Mouse (Mus musculus) liver, embryonic 11.5 days (tissue): ENCODE data around the gene Cps1. TPM values are rescaled to one million over a fixed set of nuclear protein-coding genes. Genes with fewer than 3 reads are reported as not detected.

Source experiments
- ATAC-seq: fragments of 200-750 bp; cut with Nextera tagmentation; replicated peaks from 2 replicates; pipeline ENCODE4 v1.8.0; 2017; ENCODE audit warnings: moderate number of reproducible peaks, mild to moderate bottlenecking, moderate TSS enrichment, moderate library complexity; ENCODE audit not compliant: low FRiP score
- DNase-seq: peaks from one replicate; pipeline ENCODE4 v3.0.0-alpha.2; 2017; ENCODE audit warnings: low spot score
- H3K27ac ChIP-seq: fragments of 300-500 bp; sonication (generic); 2 replicates; pipeline ENCODE4 v1.5.1; 2014; ENCODE audit warnings: mild to moderate bottlenecking, low read depth, low read length, control low read depth
- H3K27me3 ChIP-seq: fragments of 300-500 bp; sonication (generic); replicated peaks from 2 replicates; pipeline ENCODE4 v1.6.1; 2014; ENCODE audit warnings: low read length, mixed read lengths; ENCODE audit not compliant: control insufficient read depth, insufficient read depth
- H3K36me3 ChIP-seq: fragments of 300-500 bp; sonication (generic); 2 replicates; pipeline ENCODE4 v1.6.1; 2014; ENCODE audit warnings: mild to moderate bottlenecking, low read length, moderate library complexity, mixed read lengths; ENCODE audit not compliant: control insufficient read depth, insufficient read depth
- H3K4me1 ChIP-seq: fragments of 300-500 bp; sonication (generic); replicated peaks from 2 replicates; pipeline ENCODE4 v1.6.1; 2014; ENCODE audit warnings: low read length, mixed read lengths; ENCODE audit not compliant: control insufficient read depth, insufficient read depth
- H3K4me2 ChIP-seq: fragments of 300-500 bp; sonication (generic); 2 replicates; pipeline ENCODE4 v1.6.1; 2014; ENCODE audit warnings: mild to moderate bottlenecking, control low read depth, moderate library complexity
- H3K4me3 ChIP-seq: fragments of 300-500 bp; sonication (generic); 2 replicates; pipeline ENCODE4 v1.5.1; 2014; ENCODE audit warnings: low read depth, low read length, control low read depth
- H3K9ac ChIP-seq: fragments of 300-500 bp; sonication (generic); 2 replicates; pipeline ENCODE4 v1.6.1; 2014; ENCODE audit warnings: low read depth, low read length, control low read depth
- H3K9me3 ChIP-seq: fragments of 300-500 bp; sonication (generic); 2 replicates; pipeline ENCODE4 v1.6.1; 2016; ENCODE audit warnings: low read length, inconsistent platforms, mixed read lengths; ENCODE audit not compliant: control insufficient read depth
- WGBS: fragments of 180-500 bp; shearing (Covaris S2); extraction: QIAGEN DNeasy Blood & Tissue Kit; methylation state at CpG from one replicate; pipeline ENCODE4 v1.1.7; 2014; 5-methylcytosine and 5-hydroxymethylcytosine counted together
- polyA plus RNA-seq: library from polyadenylated mRNA; unstranded; fragments of >200 nt; fragmentation: Nextera tagmentation; extraction: Ambion mirVana; gene quantifications from 2 replicates; pipeline ENCODE4 v1.2.1, GENCODE M21; 2014

Gene Cps1
- 0.04 and 0.17 TPM in 2 replicates for polyA plus RNA-seq

DNA sequence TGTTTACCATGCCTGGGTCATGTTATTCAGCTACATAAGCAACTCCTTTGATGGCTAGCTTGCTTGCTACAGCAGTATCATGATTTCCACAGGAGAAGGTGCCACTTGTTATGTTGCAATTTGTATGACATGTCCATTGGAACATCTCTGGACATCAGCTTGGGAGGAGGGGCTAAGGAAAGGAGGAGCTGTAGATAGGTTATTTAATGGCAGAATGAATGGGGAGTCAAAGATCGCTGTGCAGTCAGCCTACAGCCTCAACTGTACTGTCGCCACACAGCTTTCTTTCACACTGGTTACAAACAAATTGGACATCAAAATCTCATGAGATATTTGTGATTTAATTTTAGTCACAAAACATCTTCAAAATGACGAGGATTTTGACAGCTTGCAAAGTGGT is at the start of gene Cps1:
Gene Cps1, plus strand, starts transcription at position 230 of the 400 bp plus-strand sequence.
- ATAC-seq (no peak), DNase-seq (no peak)
- no peaks in the 10 kb centered on the region for H3K36me3 ChIP-seq
- no peak within 1 kb of the TSS for H3K4me2 ChIP-seq
- H3K27ac ChIP-seq, result no peak within 1 kb of the TSS
- WGBS, result 72% methylated on average over 3 of the region's 3 CpGs
- H3K27me3 ChIP-seq, result no peaks in the 10 kb centered on the region
- no peaks in the 10 kb centered on the region for H3K4me1 ChIP-seq
- H3K4me3 ChIP-seq, result no peak within 1 kb of the TSS
- no peaks in the 10 kb centered on the region for H3K9me3 ChIP-seq
- H3K9ac ChIP-seq, result no peak within 1 kb of the TSS

DNA sequence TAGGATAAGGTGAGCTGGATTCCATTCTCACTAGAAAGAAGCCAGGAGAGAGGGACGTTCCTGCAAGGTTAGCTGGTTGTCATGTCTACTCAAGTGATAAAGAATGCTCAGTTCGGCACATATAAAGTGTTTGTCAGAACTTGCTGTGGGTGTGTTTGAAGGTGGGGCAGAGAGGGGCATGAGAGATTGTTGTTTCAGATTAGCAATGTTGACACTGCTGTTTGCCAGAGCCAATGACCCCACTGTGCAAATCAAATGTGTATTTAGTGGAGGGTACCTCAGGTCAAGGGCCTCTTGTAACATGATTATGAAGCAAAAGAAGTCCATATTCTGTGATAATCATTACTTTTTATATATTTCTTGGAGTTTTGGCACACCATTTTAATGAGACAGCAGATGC is 45.1 kb upstream of the Cps1 start:
- Histone ChIP-seq H3K4me1 (no peaks in the 10 kb centered on the region), H3K27ac (no peak overlapping the region), H3K4me3 (no peak overlapping the region), H3K9me3 (no peaks in the 10 kb centered on the region), H3K36me3 (no peaks in the 10 kb centered on the region), H3K9ac (no peak overlapping the region), H3K27me3 (no peaks in the 10 kb centered on the region), H3K4me2 (no peak overlapping the region)
- DNase-seq (no peak), ATAC-seq (peak; percentile 53)
- WGBS, result 61% methylated on average over 2 of the region's 2 CpGs

DNA sequence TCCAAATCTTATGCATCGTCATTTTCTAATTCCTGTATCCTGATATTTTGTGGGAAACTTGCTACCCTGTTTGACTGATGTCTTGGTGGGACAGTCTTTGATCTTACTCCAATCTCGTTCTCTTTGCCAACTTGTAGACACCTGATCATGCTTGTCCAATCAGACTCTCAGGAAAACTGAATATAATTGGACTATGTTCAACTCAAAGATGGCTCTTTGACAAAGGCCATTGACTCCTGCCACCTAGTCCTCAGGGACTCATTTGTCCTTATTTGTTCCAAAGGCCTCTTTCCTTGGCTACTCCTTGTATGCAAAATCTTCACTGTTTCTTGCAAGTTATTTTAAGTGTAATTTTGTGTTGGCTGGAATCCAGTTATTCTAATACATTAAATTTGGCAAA is 44.2 kb upstream of the Cps1 start:
- ATAC-seq (no peak), DNase-seq (no peak)
- no peak overlapping the region for H3K4me3 ChIP-seq
- H3K4me2 ChIP-seq, result no peak overlapping the region
- no peaks in the 10 kb centered on the region for H3K27me3 ChIP-seq
- H3K36me3 ChIP-seq, result no peaks in the 10 kb centered on the region
- H3K27ac ChIP-seq, result no peak overlapping the region
- no peak overlapping the region for H3K9ac ChIP-seq
- H3K9me3 ChIP-seq, result no peaks in the 10 kb centered on the region
- WGBS, result 72% methylated on average over 2 of the region's 2 CpGs
- no peaks in the 10 kb centered on the region for H3K4me1 ChIP-seq

DNA sequence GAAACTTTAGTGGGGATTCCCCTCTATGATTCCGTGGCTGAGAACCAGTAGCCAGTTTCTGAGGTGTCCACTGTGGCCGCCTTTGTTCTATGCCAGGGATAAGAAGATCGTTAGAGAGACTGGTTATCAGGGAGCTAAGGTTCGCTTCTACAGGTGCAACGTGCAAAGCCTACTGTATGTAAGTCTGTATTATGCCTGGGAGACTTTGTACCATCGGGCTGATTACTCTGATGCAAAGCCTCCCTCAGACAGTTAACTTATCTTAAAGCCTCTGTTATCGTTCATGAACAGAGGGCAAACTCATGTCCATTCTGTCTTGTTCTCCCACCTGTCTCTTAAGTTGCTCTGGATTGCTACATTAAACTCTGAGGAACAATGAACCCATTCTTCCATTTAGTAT is 43.7 kb upstream of the Cps1 start:
- H3K4me3 ChIP-seq, result no peak overlapping the region
- H3K27me3 ChIP-seq, result no peaks in the 10 kb centered on the region
- no peak for ATAC-seq
- no peaks in the 10 kb centered on the region for H3K36me3 ChIP-seq
- DNase-seq, result no peak
- no peaks in the 10 kb centered on the region for H3K9me3 ChIP-seq
- no peaks in the 10 kb centered on the region for H3K4me1 ChIP-seq
- H3K9ac ChIP-seq, result no peak overlapping the region
- H3K27ac ChIP-seq, result no peak overlapping the region
- no peak overlapping the region for H3K4me2 ChIP-seq
- WGBS, result 72% methylated on average over 7 of the region's 7 CpGs

DNA sequence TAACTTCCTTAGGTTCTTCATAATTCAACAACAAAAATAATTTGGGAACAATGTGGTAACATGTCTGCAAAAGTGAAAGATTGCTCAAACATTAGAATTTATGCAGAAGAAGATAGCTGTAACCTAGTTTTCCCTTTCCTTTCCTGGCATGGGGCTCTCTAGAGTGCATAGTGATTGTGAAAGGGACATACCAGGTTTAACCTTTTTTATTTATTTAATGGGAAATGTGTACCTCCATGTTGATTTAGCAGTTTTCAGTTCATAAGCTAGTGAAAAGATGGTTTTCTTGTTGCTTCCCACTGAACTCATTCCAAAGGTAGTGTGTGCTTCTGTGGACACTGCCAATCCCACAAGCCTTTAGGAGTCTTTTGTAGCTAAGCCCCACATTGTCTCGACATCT is 30.4 kb upstream of the Cps1 start:
- H3K27me3 ChIP-seq, result no peaks in the 10 kb centered on the region
- H3K4me2 ChIP-seq, result no peak overlapping the region
- H3K4me3 ChIP-seq, result no peak overlapping the region
- no peak for ATAC-seq
- DNase-seq, result no peak
- H3K9ac ChIP-seq, result no peak overlapping the region
- no peaks in the 10 kb centered on the region for H3K4me1 ChIP-seq
- 77% methylated on average over 1 of the region's 1 CpGs for WGBS
- H3K9me3 ChIP-seq, result no peaks in the 10 kb centered on the region
- no peak overlapping the region for H3K27ac ChIP-seq
- no peaks in the 10 kb centered on the region for H3K36me3 ChIP-seq

DNA sequence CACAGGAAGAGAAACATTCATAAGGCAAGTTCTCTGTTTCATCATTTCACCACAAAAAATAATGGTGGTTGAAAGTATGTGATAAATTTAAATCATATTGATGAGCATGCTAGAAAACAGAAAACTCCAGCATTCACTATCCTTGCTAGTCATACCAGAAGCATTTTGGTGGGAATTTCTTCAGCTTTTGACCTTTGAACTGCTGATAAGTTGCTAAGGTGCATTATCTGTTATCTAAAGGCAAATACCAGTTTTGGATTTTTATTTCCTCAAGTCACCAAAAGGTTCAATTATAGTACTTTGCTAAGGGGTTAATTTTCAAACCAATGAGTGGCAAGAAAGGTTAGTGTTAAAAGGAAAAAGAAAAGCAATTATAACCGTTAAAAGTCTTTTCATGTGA is 23.6 kb upstream of the Cps1 start:
- DNase-seq (no peak), ATAC-seq (no peak)
- Histone ChIP-seq H3K4me1 (no peaks in the 10 kb centered on the region), H3K4me3 (no peak overlapping the region), H3K27ac (no peak overlapping the region), H3K9me3 (no peaks in the 10 kb centered on the region), H3K9ac (no peak overlapping the region), H3K36me3 (no peaks in the 10 kb centered on the region), H3K4me2 (no peak overlapping the region), H3K27me3 (no peaks in the 10 kb centered on the region)
- 79% methylated on average over 1 of the region's 1 CpGs for WGBS

DNA sequence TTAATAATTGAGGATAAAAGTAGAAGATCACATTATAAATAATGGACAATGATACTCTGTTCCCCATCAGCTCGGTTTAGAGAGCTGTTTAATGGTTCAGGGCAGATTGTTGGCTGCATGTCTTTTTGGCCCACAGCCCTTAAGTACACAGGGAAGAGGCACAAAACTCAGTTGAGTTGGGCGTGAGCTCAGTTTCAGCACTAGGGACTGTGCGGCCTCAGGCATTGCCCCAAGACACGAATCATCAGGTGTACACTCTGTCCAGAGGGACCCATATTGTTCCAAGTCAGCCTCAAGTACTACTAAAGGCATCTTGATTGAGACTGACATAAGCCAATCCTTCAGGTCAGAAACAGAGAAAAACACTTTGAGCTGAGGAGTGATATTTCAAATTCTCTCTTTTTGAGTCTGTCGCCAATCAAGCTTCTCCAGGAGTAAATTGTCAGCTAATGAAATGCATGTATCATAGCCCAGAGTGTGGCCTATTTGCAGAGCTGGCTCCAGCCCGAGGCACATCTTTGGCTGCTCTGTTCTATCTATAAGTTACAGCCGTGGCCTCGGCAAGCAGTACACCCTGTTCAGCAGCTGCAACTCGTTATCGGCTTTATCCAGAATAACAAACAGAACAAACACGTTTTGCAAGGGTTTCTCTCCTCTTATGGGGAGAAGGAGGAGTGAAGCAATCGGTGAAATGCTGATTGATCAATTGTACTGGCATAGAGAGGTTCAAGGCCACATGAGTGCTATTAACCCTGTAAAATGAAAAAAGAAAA is 19.2 kb upstream of the Cps1 start:
- no peaks in the 10 kb centered on the region for H3K27me3 ChIP-seq
- WGBS, result 64% methylated on average over 12 of the region's 12 CpGs
- no peak for DNase-seq
- H3K4me3 ChIP-seq, result no peak overlapping the region
- no peaks in the 10 kb centered on the region for H3K36me3 ChIP-seq
- H3K9ac ChIP-seq, result no peak overlapping the region
- H3K27ac ChIP-seq, result no peak overlapping the region
- no peaks in the 10 kb centered on the region; the same call in 1 of the 2 replicates for H3K9me3 ChIP-seq
- ATAC-seq, result no peak
- H3K4me1 ChIP-seq, result no peaks in the 10 kb centered on the region
- H3K4me2 ChIP-seq, result no peak overlapping the region

DNA sequence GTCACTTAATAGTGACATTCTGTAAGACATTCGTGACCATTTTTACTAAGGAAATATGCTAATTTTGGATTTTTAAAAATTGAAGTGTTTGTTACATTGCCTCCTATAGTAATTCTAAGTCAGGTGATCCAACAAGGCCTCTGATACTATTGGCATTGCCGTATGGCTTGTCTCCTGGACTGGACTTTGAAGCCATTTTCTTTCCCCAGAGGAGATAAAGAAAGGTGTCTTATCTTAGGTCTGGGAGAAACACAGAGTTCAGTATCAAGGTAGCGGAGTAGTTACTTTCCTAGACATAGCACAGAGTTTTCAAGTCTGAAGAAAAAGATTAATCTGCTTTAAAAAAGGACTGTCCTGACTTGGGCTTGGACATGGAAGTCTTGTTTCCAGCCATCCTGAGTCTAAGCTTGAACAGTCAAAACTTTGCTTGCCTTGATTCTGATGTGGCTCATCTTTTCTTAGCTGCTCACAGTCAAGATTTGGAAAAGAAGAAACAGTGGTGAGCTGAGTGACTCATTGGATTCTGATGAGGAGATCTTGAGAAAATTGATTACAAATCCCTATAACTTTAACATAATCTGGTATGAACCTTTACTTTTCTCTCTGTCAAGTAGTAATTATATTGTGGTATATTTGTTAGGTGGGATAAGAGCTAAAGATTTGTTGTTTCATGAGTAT is 11.1 kb upstream of the Cps1 start:
- Histone ChIP-seq H3K36me3 (no peaks in the 10 kb centered on the region), H3K4me3 (no peak overlapping the region), H3K27me3 (no peaks in the 10 kb centered on the region), H3K9ac (no peak overlapping the region), H3K27ac (no peak overlapping the region), H3K4me1 (no peaks in the 10 kb centered on the region), H3K4me2 (no peak overlapping the region), H3K9me3 (no peaks in the 10 kb centered on the region; the same call in 1 of the 2 replicates)
- 85% methylated on average over 3 of the region's 3 CpGs for WGBS
- ATAC-seq (no peak), DNase-seq (no peak)
